Mouse (Mus musculus) urinary bladder, postnatal 10 days (tissue): ENCODE measurements at regions not wholly inside any gene's neighbourhood (a gene's known extent, or its start where the extent isn't known, plus 50 kb on each side); places are given as distances from the start of the nearest gene placed in this dataset.

Experiments used
- DNase-seq: peaks from one replicate; pipeline ENCODE4 v3.0.0; 2022; ENCODE audit warnings: low spot score

DNA sequence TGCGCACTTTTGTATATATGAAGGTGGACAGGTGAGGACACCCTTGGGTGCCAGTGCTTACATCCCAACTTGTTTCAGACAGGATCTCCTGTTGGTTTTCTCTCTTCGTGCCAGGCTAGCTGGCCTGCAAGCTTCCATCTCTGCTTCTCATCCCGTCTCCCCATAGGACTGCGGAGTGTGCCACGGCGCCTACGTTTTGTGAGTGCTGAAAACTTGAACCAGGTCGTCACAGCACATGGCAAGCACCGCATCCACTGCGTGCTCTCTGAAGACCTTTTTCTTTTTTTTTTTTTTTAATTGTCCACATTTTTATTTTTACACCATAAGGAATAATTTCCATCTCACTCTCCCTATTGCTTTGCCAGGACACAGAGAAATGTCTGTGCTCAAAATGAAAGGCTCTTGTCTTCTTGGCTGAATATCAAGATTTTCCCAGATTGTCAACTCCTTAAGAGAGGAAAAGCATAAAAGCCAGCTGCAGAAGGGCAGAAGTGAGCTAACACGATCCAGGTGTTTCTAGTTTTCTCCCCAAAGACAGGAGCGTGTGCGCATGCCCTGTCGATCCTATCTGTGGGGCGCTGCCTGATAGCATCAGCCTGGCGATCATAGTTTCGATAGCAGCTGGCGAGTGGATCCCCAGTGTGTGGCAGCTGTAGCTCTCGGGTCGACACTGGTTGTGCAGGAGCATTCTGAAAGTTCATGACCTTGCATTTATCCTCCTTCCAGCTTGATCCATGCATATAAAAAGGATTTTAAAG, 326.4 kb upstream of the Ddhd1 start:
- no peak for DNase-seq

DNA sequence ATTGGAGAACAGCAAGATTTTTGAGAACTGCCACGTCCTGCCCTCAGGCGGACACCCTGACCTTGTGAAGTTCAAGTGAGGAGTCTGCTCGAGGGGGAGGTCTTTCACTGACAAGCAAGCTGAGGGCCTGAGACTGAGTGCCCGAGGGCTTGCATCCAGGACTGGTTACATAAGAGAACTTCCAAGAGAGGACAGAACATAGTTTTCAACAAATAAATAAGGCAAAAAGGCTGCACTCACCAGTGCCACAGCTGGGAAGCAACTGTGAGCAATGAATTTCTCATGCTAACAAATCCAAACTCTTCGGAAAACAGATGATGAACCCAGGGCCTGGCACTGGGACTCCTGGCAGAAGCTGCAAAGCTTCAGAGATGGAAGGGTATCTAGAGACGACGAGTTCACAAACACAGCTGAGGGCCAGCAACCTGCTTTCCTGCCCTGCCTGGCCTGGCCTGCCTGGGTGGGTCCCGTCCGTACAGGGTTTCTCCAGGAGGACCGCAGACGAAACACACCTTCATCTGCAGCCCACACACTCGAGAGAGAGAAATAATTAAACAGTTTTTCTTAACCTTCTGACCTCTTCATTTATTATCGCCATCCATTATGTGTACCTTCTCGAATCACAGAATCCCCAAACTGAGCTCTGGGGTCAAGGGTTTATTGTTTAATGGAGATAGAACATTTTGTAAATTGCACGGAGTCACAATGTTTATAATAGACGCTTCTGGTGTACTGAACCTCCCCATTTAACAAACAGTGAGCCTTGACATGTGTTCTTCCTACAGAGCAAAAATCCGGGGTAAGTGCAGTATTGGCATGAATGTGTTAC, 334.3 kb upstream of the Ddhd1 start:
- DNase-seq = no peak

DNA sequence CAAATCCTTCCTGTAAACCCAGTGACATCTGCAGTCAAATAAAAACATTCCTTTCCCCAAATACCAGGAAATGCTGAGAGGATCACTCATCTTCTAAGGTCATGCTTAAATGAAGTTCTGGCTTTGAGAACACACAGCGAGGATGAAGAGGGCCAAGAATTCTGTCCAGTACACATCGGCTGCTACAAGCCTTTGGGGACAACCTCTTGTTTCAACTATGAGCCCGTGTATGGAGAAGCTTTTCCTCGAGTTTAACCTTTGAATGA, 334.9 kb upstream of the Ddhd1 start:
- DNase-seq = no peak

DNA sequence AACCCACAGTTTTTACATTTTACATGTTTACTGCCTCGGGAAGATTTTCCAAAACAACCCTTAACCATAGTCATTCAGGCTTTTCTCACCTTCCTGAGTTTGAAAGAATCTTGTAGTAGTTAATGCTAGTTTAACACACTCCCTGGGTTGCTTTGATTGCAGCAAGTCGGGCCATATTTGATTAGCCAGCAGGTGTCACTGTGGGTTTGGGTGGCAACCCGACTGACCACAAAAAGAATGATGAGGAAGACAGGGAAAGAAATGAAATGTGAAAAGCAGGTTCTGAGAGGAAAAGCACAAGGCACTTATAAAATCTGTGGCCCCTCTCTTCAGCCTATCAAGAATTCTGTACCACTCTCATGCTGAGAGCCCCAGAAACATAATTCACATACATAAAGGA, 335.7 kb upstream of the Ddhd1 start:
- DNase-seq = peak; percentile 26

DNA sequence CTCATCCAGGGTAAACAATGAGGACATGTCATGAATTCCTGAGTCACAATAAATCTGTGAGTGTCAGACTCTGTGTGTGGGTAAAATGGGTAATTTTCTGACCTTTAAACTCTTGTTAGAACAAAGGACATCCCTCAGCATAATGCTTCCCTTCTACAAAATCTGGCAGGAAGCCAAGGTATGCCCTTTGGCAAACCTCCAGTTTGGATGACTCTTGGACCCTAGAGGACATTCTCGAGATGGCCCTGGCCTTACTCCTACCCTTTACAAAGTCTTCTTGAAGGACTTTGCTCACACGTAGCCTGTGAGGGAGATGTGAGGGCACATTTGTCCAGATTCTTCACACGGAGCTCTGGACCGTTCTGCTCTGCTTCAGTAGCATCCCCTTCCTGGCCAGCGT, 338.8 kb upstream of the Ddhd1 start:
- no peak for DNase-seq

DNA sequence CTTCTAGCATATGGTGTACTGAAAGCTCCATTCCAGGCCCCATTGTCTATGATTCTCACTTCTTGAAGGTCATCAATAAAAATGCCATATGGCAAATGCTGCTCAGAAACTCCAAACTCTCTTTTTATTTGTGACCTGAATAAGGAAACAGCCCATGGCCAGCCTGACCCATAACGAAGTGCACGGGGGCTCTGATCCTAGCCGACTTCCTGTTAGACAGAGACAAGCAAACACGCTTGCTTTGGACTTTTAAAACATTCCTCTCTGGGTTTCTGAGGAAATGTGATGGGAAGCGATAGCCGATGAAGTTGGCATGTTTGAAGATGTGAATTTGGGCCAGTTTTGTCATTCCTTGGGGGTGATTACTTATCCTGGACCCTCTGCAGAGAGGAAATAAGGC, 346.1 kb upstream of the Ddhd1 start:
- DNase-seq = no peak

DNA sequence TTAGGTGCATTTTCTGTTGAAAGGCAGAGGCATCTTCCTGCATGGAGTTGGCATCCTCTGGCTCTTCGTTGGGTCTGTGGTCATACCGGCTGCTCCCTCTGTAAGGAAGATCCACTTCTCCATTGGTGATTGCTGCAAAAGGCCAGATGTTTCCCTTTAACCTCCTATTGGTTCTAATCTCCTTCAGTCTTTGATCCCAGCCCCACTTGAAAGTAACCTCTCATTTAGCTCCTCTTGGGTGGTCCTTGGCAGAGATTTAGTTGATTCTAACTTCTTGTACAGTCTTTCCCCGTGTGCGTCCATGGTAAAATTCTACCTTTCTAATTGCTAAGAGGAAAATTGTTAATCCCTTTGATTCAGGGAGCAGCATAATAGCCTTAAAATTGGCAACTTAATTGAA, 347.4 kb upstream of the Ddhd1 start:
- no peak for DNase-seq

DNA sequence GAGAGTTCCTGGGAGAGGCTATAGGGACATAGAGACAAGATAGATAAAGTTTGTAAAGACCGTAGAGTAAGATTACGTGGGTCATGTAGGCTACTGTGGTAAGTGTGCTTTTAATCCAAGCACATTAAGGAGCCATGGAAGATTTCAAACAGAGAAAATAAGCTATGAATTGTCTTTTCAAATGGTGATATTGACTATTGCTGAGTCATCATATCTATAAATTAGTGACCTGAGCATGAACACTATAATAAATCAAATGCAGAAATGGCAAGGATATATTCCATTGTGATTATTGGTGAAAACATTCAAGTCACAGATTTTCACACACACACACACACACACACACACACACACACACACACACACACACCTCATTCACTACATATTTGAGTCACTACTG, 355.3 kb upstream of the Ddhd1 start:
- no peak for DNase-seq

DNA sequence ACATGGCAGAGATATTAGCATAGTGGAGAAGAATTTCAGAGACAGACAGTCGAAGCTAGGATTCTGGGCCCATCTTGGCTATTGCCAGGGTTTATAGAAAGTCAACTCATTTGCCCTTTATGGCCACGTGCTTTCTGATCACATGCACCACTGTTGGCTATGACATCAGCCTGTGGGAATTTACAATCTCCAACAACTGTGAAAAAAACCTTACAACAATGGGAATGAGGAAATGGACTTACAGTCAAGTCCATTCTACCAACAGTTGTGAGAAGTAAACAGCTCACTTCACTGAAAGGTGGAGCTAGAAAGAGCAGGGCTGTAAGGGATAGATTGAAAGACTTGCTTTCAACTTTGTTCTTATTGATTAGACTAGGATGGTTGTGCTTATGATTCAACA, 356.1 kb upstream of the Ddhd1 start:
- no peak for DNase-seq

DNA sequence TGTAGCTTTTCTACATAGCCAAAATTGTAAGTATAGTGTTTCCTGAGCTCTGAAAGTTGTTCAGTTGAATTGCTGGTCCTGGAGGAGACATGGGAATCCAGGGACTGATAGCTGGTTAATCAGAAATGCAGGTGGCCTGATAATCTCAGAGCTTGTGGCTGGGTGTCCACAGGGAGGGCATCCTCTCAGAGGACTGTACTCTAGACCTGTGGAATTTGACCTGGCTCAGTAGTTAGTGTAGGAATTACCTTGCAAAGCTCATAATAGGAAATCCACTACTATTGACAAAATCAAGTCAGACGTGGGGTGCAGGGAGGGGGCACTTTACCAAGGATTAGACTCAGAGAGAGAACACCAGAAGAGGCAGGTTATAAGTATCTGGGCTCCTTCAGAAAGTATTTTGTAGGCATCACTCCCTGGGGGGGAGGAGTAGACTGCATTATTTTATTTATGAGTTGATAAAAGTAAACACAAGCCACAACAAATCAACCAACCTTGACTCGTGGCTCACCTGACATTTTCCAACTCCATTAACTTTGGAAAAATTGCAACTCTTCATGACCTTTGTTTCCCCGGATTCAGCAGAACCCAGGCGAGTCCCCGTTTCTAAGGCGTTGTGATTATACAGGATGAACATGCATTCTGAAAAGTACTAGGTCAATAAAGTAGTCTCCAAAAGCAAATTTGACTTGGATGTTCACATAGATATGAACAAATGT, 357.9 kb upstream of the Ddhd1 start:
- DNase-seq = no peak

DNA sequence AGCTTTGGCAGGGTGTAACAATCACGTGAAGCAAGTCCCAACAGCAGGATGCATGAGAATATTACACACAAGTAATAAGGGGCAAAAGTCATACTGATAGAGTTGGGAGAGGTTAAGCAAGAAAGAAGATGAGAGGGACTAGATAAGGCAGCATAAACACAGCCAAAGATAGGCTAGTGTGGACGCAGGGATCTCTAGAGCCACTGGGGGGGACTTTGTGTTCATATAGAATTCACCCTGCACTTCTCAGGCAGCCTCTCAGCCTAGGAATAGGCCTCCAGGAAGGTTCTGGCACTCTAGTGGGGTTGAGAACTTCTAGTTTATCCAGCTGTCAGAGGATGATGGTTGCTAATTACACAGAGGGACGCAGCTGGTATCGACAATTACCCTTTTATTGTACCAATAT, 358.8 kb upstream of the Ddhd1 start:
- no peak for DNase-seq

DNA sequence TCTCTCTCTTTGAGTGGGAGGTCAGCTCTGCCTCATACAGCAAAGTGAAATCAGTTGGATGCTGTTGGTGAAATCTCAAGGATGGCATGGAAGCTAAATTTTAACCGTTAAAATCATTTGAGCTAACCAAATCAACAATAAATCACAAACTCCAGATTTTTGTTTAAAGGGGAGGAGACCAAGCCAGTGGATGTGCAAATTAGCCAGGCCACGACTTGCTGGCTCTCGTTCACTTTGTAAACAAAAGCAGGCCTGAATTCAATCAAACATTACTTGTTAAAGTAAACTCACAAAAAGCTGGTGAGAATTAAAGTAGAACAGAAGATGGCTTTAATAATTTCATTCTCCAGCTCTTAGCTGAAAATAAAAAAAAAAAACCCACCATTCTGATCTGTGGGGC, 359.3 kb upstream of the Ddhd1 start:
- DNase-seq = no peak

DNA sequence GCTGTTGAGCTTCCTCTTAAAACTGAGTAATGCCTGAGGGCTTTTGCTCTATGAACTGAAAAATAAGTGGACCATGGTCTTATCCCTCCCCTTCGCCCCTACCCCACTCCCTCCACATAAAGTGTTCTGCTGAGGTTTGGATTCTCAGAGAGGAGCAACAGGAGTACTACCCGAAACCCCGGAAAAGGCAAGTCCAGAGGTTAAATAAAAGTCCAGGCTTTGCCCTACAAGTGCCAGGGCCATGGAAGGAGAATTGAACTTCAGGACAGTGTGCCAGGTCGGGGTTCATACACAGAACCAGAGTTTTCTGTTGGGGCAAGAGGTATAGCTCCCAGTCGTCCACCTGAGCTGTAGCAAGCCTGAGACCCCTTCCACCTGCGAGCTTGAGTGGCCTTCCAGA, 360.0 kb upstream of the Ddhd1 start:
- DNase-seq = no peak

DNA sequence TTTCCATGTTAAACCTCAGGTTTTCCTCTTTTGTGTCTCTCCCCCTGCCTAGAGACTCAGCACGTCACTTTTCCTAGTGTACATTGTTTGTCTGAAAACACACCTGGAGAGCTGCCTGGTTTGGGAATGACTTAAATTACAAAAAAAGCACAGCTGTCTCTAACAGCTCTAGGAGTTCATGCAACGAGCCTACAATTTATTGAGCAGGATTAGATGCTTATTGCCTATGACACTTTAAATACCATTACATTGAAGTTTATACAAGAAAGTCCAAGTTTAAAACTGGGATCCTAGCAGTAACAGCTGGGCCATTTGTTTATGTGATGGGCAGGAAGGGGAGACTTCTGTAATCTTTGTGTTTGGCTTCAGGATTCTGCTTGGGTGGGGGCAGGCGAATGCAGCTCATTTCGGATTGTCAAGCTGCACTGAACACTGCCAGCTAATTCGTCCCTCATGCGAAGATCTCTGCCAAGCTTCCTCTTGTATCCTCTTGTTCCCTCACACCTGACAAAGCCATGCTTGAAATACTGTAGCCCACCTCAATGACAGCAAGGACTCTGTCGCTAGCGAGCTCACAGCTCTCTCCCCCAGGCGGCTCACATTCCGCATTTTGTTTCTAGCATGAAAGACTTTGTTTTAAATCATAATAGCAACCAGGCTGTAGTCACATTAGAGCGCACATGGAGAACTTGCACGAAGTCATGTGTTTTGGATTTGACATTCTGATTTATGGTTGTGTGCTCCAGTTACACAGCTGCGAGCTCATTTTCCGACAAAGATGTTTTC, 359.8 kb upstream of the Gm15217 start:
- DNase-seq = no peak

DNA sequence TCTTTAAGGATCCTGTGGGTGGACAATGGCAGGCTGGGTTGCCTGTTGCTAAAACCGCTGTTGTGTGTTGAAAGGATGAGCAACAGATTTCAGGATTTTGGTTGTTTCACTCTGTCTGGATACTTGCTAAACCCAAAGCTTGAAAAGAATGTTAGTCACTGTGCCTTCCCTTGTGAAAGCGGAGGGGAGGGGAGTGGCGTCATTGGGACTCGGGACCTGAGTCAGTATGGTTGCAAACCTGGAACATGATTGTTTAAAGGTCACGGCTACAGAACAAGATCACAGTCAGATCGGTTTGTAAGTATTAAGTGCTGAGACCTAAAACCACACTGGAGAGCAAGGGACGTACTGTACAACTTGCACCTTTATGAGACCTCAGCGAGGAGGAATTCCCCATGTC, 344.9 kb upstream of the Gm15217 start:
- no peak for DNase-seq

DNA sequence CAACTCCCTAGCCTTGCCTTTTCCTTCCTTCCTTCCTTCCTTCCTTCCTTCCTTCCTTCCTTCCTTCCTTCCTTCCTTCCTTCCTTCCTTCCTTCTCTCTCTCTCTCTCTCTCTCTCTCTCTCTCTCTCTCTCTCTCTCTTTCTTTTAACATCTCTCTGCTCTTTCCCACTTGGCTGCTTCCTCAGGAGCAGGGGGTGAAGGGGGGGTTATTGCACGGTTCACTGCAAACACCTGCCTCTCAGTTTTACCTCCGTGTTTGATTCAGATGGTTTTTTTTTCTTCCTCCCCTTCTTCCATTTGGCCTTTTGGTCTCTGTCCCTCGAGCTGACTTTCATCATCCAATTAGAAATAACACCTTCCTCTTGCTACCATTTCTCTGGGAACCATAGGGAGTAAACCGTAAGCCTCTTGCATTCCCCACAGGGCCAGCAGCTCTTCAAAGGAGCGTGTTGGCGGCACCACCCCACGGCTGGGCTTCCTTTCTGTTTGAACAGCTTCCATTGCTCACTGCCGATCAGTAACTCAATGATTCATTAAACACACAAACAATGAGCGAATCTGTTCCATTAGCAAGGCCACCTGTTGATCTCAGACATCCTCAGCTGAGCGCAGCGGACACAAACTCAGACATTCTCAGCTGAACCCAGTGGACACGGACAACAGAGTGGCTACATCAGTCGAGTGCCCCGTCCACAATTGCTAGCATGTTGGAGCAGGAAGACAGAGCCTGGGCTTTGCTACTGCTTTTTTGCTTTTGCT, 318.4 kb upstream of the Gm15217 start:
- DNase-seq = no peak

DNA sequence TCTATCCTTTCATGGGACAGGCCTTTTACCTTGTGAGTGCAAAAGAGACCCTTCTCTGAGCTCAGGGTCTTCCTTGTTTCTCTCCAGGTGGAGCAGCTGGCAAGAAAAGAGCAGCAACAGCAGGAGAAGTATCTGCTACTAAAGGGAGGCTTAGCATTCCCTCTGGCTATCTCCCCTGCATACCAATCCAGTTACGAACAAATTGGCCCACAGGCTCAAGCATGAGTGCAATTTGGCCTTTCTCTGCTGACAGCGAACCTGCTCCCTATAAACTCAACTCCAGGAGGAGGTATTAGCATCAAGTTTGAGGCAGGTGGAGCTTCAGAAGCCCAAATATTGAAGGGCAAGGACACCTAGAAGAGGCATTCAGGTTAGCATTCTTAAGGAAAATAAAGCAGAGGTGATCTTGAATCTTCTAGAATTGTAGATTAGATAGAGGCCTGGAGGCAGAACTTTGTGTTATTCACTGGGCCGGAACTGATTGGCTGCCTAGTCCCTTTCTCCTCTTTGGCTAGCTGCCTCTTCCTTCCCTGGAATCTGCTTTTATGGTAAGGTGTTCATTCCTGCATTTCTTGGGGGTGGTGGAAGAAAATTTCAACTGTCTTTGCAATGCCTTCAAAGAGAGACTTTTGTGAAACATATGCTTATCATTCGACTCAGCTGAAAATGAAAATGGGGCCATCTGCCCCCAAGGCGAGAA, 312.0 kb upstream of the Gm15217 start:
- no peak for DNase-seq

DNA sequence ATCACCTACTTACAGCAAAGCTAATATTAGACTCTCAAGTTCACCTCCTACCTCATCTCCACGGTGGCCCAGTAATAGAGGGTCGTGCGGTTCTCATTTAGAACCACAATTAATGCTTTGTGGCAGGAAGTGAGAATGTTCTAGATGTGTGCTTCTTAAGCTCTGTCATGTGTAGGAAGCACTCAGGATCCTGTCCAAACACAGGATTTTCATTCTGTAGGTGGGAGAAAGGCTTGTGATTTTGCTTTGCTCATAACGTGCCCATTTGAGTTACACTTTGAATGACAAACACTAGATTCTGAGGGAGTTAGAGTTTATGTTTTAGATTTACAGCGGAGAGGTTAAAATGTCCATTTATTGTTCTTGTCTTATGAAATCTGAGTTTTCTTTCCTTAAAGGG, 308.0 kb upstream of the Gm15217 start:
- DNase-seq = no peak

DNA sequence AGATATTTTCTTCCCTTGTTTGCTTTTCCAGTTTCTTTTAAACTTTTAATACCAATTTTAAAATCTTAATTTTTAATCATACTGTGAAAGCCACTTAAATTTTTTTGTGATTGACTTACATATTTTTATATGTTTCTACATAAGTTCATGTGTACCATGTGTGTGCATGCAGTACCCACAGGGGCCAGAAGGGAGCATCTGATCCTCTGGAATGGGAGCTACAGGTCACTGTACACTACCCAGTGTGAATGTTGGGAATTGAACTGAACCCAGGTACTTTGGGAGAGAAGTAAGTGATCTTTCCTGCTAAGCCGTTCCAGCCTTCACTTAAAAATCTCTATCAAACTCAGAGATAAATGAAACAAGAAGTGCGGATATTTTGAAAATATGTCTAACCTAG, 302.5 kb upstream of the Gm15217 start:
- DNase-seq = no peak

DNA sequence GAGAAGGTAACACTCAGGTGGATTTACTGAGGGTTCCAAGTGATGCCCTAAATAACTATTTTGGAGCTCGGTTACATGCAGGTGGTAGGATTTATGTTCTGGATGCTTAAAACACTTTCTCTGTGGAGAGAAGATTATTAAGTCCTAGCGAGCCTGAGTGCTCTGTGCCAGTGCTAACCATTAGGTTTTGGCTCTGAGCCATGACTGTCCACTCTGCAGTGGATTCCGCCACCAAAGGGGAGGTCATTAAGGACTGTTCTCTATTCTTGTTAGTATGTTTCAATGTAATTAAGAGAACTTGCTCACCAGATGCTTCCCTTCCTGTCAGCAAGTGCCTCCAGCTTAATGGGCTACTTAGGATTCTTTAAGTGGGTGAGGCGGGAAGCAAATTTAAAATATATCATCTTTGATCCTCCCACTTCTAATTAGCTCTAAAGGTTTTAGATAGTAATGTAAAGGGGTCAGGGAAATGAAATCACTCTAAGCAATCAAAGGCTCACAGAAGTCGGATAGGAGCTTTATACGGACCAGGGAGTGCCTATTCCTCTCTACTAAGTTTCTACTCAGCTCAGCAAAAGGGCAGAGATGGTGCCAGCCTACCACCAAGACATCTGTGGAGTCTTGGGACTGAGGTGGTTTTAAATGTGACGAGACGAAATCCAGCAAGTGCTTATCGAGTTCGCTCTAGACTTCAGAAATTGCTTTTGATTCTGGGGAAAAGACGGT, 301.6 kb upstream of the Gm15217 start:
- no peak for DNase-seq
